ENCODE assay signal across 1 mouse cellular context in the genomic region with DNA sequence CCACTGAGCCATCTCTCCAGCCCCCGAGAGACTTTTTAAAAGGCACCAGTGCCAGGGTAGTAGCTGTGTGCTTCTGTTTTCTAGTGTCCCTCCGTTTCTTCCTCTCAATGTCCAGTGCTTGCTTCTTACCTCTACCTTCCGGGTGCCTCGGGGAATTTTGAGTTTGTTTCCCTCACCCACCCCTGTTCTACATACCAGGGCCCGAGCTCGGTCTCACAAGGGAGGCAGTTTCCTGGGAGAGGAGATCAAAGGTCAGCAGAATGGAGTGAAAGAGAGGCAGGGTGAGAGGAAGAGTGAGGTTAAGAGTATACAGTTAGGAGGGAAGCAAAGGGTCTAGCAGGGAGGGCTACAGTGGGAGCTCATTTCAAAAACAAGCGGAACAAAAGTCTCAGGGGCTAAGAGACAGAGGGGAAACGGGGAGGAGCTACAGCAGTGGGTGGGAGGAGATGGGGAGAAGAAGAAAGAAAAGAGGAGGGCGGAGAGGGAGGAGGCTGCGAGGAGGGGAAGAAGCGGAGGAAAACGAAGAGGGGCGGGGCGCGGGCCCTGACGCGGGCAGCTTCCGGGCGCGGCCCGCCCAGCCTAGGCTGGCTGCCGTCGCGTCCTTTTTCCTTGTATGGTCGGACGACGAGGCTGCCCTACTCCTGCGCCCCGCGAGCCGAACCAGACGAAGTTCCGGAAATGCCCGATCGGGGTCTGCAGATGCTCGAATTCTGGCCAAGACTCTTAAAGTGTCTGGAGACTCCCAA.
TF ChIP-seq lines count a peak whose summit lies in the region.

No protein-coding gene starts in this region.

TF ChIP-seq in C2C12, 6 proteins besides CTCF, POLR2A, EP300 and RAD21:
- TF ChIP-seq MYOD1 (IDR thresholded peaks at IDR 0.05; ENCODE audit: control insufficient read depth, insufficient read length, low read depth): no peak
- TF ChIP-seq CEBPB (IDR thresholded peaks at IDR 0.05; ENCODE audit: low read depth): no peak
- no peak for TF ChIP-seq FOSL1 (IDR thresholded peaks at IDR 0.05; ENCODE audit: insufficient read depth, low read length, poor library complexity, severe bottlenecking)
